Mouse (Mus musculus): Measurements from ENCODE around the gene Popdc2.

- TF ChIP-seq POLR2A (IDR thresholded peaks at IDR 0.05; ENCODE audit: control insufficient read depth in 1 of 2, insufficient read depth in 1 of 2, low read depth in 1 of 2, low read length in 2 of 2, poor library complexity in 1 of 2) (peak; percentile 77 to 97), NELFE (IDR thresholded peaks at IDR 0.05; ENCODE audit: low read depth, low read length) (peak; percentile 95), BHLHE40 (IDR thresholded peaks at IDR 0.05; ENCODE audit: borderline replicate concordance, low read depth, low read length) (no peak), CTCF (IDR thresholded peaks at IDR 0.05 in 2 of 3, conservative IDR thresholded peaks at IDR 0.05 in 1 of 3; ENCODE audit: control insufficient read depth in 1 of 3, insufficient read depth in 1 of 3, low read depth in 2 of 3, low read length in 3 of 3, poor library complexity in 1 of 3, severe bottlenecking in 1 of 3) (no peak), POLR2AphosphoS5 (IDR thresholded peaks at IDR 0.05; ENCODE audit: borderline replicate concordance, low read depth, low read length) (no peak), CHD2 (IDR thresholded peaks at IDR 0.05; ENCODE audit: low read length) (no peak), MYC (IDR thresholded peaks at IDR 0.05; ENCODE audit: low read depth, low read length) (peak; percentile 83), USF1 (IDR thresholded peaks at IDR 0.05; ENCODE audit: low read depth, low read length) (no peak), MXI1 (IDR thresholded peaks at IDR 0.05; ENCODE audit: low read depth, low read length) (peak; percentile 85), ELF1 (IDR thresholded peaks at IDR 0.05; ENCODE audit: low read depth, low read length) (peak; percentile 98), MAFK (IDR thresholded peaks at IDR 0.05; ENCODE audit: borderline replicate concordance, low read depth, low read length) (no peak), KAT2A (conservative IDR thresholded peaks at IDR 0.05; ENCODE audit: low read depth, low read length) (peak; percentile 56; the same call in 1 of the 2 replicates)
Observed at GRCm38 (mm10) chr16:38346529-38347325, 15.3 kb upstream of the Popdc2 start, which contains the start of the genes Cox17 and Gm21987.
